Mouse (Mus musculus) hindbrain, embryonic 11.5 days (tissue): ENCODE results near the gene Npas1. TPM values are rescaled to one million over a fixed set of nuclear protein-coding genes. Genes with fewer than 3 reads are reported as not detected.

Experiments used
- ATAC-seq: fragments of 200-750 bp; cut with Nextera tagmentation; 2 replicates; pipeline ENCODE4 v1.8.0; 2017; ENCODE audit warnings: mild to moderate bottlenecking, moderate TSS enrichment, moderate library complexity; ENCODE audit not compliant: low FRiP score
- DNase-seq: peaks from one replicate; pipeline ENCODE4 v3.0.0-alpha.2; 2015; ENCODE audit warnings: low spot score
- H3K27ac ChIP-seq: fragments of 300-500 bp; sonication (generic); 2 replicates; pipeline ENCODE4 v1.5.1; 2014; ENCODE audit warnings: mild to moderate bottlenecking, low read depth, low read length
- H3K27me3 ChIP-seq: fragments of 300-500 bp; sonication (generic); 2 replicates; pipeline ENCODE4 v1.6.1; 2014; ENCODE audit warnings: mild to moderate bottlenecking, low read length, moderate library complexity, mixed read lengths; ENCODE audit not compliant: control insufficient read depth, insufficient read depth
- H3K36me3 ChIP-seq: fragments of 300-500 bp; sonication (generic); 2 replicates; pipeline ENCODE4 v1.6.1; 2014; ENCODE audit warnings: mild to moderate bottlenecking, low read length, moderate library complexity, mixed read lengths; ENCODE audit not compliant: control insufficient read depth, insufficient read depth
- H3K4me1 ChIP-seq: fragments of 300-500 bp; sonication (generic); replicated peaks from 2 replicates; pipeline ENCODE4 v1.6.1; 2014; ENCODE audit warnings: low read length, mixed read lengths; ENCODE audit not compliant: control insufficient read depth, insufficient read depth
- H3K4me2 ChIP-seq: fragments of 300-500 bp; sonication (generic); replicated peaks from 2 replicates; pipeline ENCODE4 v1.6.1; 2014; ENCODE audit warnings: mild to moderate bottlenecking, low read depth, low read length
- H3K4me3 ChIP-seq: fragments of 300-500 bp; sonication (generic); 2 replicates; pipeline ENCODE4 v1.5.1; 2014; ENCODE audit warnings: low read depth, low read length
- H3K9ac ChIP-seq: fragments of 300-500 bp; sonication (generic); 2 replicates; pipeline ENCODE4 v1.6.1; 2014; ENCODE audit warnings: low read depth, low read length
- H3K9me3 ChIP-seq: fragments of 300-500 bp; sonication (generic); 2 replicates; pipeline ENCODE4 v1.6.1; 2016; ENCODE audit warnings: low read length; ENCODE audit not compliant: control insufficient read depth
- WGBS: fragments of 180-500 bp; shearing (Covaris S2); extraction: QIAGEN DNeasy Blood & Tissue Kit; methylation state at CpG from one replicate; pipeline ENCODE4 v1.1.7; 2014; 5-methylcytosine and 5-hydroxymethylcytosine counted together
- polyA plus RNA-seq: library from polyadenylated mRNA; unstranded; fragments of >200 nt; fragmentation: Nextera tagmentation; extraction: Ambion mirVana; gene quantifications from 2 replicates; pipeline ENCODE4 v1.2.1, GENCODE M21; 2014

Npas1 gene
- polyA plus RNA-seq, 1 experiment from 2014 or later = 0.34 TPM

DNA sequence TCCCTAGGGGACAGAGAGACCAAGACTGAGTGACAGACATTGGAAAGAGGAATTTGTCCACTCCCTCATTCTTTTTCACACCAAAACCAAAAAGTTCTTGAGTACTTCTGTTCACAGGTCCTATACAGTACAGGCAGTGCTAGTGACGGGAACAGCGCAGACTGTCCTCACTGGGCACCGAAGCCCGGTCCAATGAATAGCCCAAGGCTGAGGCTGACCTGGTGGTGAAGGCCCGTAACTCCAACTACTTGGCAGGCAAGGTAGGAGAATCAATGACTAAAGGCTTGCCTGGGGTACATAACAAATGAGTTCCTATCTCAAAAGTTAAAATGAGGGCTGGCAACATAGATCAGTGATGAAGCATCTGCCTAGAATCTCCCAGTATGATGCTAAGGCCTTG, 12.0 kb downstream of the Npas1 start:
- H3K4me2 ChIP-seq = no peak overlapping the region
- H3K4me3 ChIP-seq = no peak overlapping the region
- no peak overlapping the region for H3K9ac ChIP-seq
- ATAC-seq (no peak; the same call in 1 of the 2 replicates), DNase-seq (no peak)
- no peaks in the 10 kb centered on the region for H3K9me3 ChIP-seq
- no peaks in the 10 kb centered on the region for H3K36me3 ChIP-seq
- H3K27ac ChIP-seq = no peak overlapping the region
- WGBS = 93% methylated on average over 5 of the region's 5 CpGs
- no peaks in the 10 kb centered on the region for H3K4me1 ChIP-seq
- H3K27me3 ChIP-seq = no peaks in the 10 kb centered on the region

DNA sequence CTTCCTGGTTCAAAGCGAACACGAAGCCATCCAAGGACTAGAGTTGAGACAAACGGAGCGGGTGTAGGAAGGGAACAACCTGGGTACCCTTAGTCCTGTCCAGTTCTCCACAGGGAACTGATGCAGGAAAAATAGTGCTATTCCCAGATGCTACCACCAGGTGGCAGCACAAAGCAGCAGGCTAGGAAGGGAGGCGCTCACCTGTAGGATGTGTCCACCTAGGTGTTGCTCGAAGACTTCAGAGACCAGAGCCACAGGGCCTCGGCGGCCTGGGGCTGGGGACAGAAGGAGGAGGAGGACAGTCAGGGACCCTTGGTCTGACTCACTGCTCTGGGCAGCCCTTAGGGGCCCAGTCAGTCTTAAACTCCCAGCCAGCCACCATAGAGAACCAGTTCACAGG, 12.4 kb downstream of the Npas1 start:
- H3K9ac ChIP-seq = no peak overlapping the region
- no peaks in the 10 kb centered on the region for H3K9me3 ChIP-seq
- no peak overlapping the region for H3K27ac ChIP-seq
- H3K4me2 ChIP-seq = no peak overlapping the region
- H3K36me3 ChIP-seq = no peaks in the 10 kb centered on the region
- 15% methylated on average over 8 of the region's 8 CpGs for WGBS
- DNase-seq = peak; percentile 83
- ATAC-seq = peak; percentile 53; the same call in 1 of the 2 replicates
- H3K4me1 ChIP-seq = no peaks in the 10 kb centered on the region
- no peaks in the 10 kb centered on the region for H3K27me3 ChIP-seq
- no peak overlapping the region for H3K4me3 ChIP-seq

DNA sequence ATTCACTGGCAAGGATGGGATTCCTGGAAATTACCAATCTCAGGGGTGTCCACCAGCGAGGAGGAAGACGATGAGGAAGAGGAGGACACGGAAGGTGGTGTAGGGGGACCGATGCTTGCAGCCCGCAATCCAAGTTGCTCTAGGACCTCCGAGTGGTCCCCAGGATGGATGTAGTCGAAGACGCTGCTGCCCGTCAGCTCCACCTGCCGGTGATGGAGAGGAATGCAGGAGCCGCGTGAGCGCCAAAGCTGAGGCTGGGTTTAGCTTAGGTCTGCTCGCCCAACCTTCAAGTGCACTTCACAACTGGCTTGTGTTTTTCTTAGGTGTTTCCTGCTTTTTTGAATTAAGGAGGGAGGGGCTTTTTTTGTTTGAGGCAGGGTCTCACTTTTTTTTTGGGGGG, 14.3 kb downstream of the Npas1 start:
- H3K27ac ChIP-seq = no peak overlapping the region

DNA sequence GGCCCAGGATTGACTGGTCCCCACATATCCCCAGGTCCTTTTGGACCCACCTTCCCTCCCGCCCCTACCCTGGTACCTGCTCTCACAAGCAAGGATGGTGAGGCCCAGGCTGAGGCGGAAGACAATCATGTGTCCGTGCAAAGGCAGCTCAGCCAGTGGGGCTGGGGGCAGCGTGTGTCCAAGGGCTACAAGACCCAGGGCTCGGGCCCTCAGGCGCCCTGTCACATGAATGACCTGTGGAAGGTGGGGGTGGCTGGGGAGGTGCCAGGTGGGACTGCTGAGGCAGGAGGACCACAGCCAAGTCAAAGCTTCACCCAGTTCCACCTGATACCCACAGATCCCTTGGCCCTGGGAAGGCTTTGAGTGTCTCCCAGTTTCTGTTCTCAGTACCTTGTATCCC, 15.8 kb downstream of the Npas1 start:
- 84% methylated on average over 6 of the region's 6 CpGs for WGBS
- Histone ChIP-seq H3K4me2 (no peak overlapping the region), H3K36me3 (no peaks in the 10 kb centered on the region), H3K9ac (no peak overlapping the region), H3K27ac (no peak overlapping the region), H3K4me1 (no peaks in the 10 kb centered on the region), H3K4me3 (no peak overlapping the region), H3K9me3 (no peaks in the 10 kb centered on the region), H3K27me3 (no peaks in the 10 kb centered on the region)
- ATAC-seq = no peak
- DNase-seq = no peak

More for the DNA sequence above, 14.3 kb downstream of the Npas1 start:
- Histone ChIP-seq H3K4me2 (no peak overlapping the region), H3K27me3 (no peaks in the 10 kb centered on the region), H3K4me1 (no peaks in the 10 kb centered on the region), H3K9me3 (no peaks in the 10 kb centered on the region), H3K4me3 (no peak overlapping the region), H3K9ac (no peak overlapping the region), H3K36me3 (no peaks in the 10 kb centered on the region)
- DNase-seq (peak; percentile 93), ATAC-seq (0 out of 2 replicates have a peak, but pooled peaks have one; percentile 36)
- 3% methylated on average over 14 of the region's 14 CpGs for WGBS

DNA sequence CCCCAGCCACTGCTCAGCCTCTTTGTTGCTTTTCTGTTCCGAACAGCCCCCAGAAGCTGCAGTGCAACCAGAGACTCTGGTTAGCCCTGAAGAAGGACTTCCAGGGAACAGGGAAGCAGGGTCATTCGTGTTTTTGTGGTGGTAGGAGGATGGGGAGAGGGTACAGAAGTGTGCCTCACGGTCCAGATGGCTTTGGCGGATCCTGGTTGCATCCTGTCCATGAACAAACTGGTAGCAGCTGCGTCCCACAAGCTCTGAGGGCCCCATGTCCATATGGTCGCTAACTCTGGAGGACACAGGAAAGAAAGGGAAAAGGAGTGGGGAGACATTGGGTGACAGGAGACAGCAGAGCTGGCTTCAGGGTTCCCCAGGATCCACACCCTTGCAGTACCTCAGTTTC, 16.4 kb downstream of the Npas1 start:
- no peak overlapping the region for H3K4me2 ChIP-seq
- no peaks in the 10 kb centered on the region for H3K27me3 ChIP-seq
- no peak overlapping the region for H3K4me3 ChIP-seq
- H3K36me3 ChIP-seq = no peaks in the 10 kb centered on the region
- DNase-seq (no peak), ATAC-seq (no peak)
- no peaks in the 10 kb centered on the region for H3K9me3 ChIP-seq
- no peaks in the 10 kb centered on the region for H3K4me1 ChIP-seq
- no peak overlapping the region for H3K27ac ChIP-seq
- 57% methylated on average over 6 of the region's 6 CpGs for WGBS
- no peak overlapping the region for H3K9ac ChIP-seq

DNA sequence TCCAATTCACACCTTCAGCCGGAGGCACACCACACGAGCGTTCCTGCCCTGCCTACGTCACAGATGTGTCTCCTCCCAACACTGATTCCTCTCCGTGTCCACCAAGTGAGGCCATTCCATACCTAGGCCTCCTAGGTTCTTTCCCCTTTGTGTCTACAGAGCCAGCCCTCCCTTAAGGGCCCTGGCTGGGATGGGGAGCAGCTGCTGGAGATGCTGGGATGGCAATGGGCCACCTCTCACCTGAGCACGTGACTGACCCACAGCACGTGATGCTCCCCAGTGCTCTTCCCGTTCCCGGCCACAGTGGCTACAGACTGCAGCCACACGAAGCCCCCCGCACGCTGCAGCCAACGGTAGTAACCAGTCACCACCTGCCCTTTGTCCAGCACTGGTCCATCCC, 17.0 kb downstream of the Npas1 start:
- H3K27me3 ChIP-seq = no peaks in the 10 kb centered on the region
- no peaks in the 10 kb centered on the region for H3K9me3 ChIP-seq
- no peak overlapping the region for H3K9ac ChIP-seq
- 68% methylated on average over 13 of the region's 13 CpGs for WGBS
- H3K27ac ChIP-seq = no peak overlapping the region
- H3K4me1 ChIP-seq = no peaks in the 10 kb centered on the region
- DNase-seq (no peak), ATAC-seq (no peak)
- H3K4me2 ChIP-seq = no peak overlapping the region
- no peaks in the 10 kb centered on the region for H3K36me3 ChIP-seq
- H3K4me3 ChIP-seq = no peak overlapping the region

DNA sequence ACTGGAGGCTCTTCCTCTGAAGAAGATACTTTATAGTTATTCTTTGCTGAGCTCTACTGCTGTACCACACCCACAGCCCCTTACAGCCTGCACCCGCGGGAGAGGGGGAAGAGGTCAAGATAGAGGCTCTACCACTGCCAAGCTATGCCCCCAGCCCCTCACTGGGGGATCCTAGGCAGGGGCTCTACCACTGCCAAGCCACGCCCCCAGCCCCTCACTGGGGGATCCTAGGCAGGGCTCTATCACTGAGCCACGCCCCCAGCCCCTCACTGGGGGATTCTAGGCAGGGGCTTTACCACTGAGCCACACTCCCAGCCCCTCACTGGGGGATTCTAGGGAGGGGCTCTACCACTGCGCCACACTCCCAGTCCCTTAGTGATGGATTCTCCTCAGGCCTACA, 21.2 kb downstream of the Npas1 start:
- H3K4me1 ChIP-seq = peaks cover 3% of the 10 kb centered on the region; the same call in 1 of the 2 replicates
- no peaks in the 10 kb centered on the region for H3K27me3 ChIP-seq
- H3K4me2 ChIP-seq = no peak overlapping the region
- 87% methylated on average over 5 of the region's 5 CpGs for WGBS
- peaks cover 4% of the 10 kb centered on the region; the same call in 1 of the 2 replicates for H3K36me3 ChIP-seq
- H3K9ac ChIP-seq = no peak overlapping the region
- no peaks in the 10 kb centered on the region for H3K9me3 ChIP-seq
- ATAC-seq (no peak), DNase-seq (no peak)
- no peak overlapping the region for H3K4me3 ChIP-seq
- H3K27ac ChIP-seq = no peak overlapping the region

DNA sequence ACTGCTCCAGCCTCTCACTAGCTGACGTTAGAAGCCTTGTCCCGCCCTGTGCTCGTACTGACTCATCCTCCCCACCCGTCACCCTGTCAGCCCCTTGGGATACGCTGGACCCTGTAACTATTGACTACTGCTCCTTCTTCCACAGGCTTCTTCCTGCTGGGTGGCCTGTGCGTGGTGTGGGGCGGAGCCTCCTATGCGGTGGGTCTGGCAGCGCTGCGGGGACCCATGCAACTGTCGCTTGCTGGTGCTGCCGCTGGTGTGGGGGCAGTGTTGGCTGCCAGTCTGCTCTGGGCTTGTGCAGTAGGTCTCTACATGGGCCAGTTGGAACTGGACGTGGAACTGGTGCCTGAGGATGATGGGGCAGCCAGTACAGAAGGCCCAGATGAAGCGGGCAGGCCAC, 22.5 kb downstream of the Npas1 start:
- H3K4me3 ChIP-seq = no peak overlapping the region
- H3K36me3 ChIP-seq = peaks cover 4% of the 10 kb centered on the region; the same call in 1 of the 2 replicates
- peaks cover 3% of the 10 kb centered on the region; the same call in 1 of the 2 replicates for H3K4me1 ChIP-seq
- ATAC-seq (no peak), DNase-seq (no peak)
- no peak overlapping the region for H3K27ac ChIP-seq
- H3K27me3 ChIP-seq = no peaks in the 10 kb centered on the region
- no peak overlapping the region for H3K9ac ChIP-seq
- H3K9me3 ChIP-seq = no peaks in the 10 kb centered on the region
- WGBS = 87% methylated on average over 14 of the region's 14 CpGs
- H3K4me2 ChIP-seq = no peak overlapping the region

DNA sequence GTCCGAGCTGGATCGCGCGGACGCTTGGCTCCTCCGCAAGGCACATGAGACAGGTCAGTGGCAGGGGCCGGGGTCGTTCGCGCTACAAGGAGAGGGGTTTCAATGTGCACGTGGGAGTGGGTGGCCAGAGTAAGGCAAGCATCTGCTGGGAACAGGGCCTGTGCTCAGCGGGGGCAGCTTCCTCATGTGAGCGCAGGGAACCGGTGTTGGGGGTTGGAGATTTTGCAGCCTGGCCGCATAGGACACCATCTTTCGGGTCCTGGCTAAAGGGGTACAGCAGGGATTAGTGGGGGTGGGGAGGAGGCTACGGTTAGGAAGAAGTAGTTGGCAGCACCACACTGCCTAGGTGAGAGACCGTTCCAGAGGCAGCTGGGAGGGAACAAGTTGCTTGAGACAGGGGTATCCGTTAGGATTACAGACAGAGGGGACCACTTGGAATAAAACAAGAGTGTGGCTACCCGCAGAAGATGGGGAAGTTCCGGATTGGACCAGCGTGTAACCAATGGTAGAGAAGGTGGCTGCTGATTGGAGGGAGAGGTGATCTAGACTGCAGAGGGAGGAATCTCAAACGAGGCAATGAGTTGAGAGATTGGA, 24.3 kb downstream of the Npas1 start:
- Histone ChIP-seq H3K9ac (peak overlapping the region; percentile 48), H3K36me3 (peaks cover 4% of the 10 kb centered on the region; the same call in 1 of the 2 replicates), H3K9me3 (no peaks in the 10 kb centered on the region), H3K4me2 (peak overlapping the region; percentile 87), H3K4me3 (peak overlapping the region; percentile 60), H3K4me1 (peaks cover 3% of the 10 kb centered on the region; the same call in 1 of the 2 replicates), H3K27ac (peak overlapping the region; percentile 33; the same call in 1 of the 2 replicates), H3K27me3 (no peaks in the 10 kb centered on the region)
- ATAC-seq (peak; percentile 87), DNase-seq (peak; percentile 67)
- under 1% methylated on average over 20 of the region's 23 CpGs for WGBS
